Mouse (Mus musculus) C2C12 (cell line): ENCODE data around the gene Lin37.

Experiments
- CTCF ChIP-seq: IDR thresholded peaks from one replicate; pipeline ENCODE4 v1.5.1; 2011; ENCODE audit not compliant: control insufficient read depth, insufficient read depth, insufficient read length
- MAX ChIP-seq: IDR thresholded peaks from one replicate; pipeline ENCODE4 v1.6.1; 2011; ENCODE audit warnings: mild to moderate bottlenecking, control low read depth
- USF1 ChIP-seq: IDR thresholded peaks from one replicate; pipeline ENCODE4 v1.6.1; 2011; ENCODE audit warnings: low read depth, mild to moderate bottlenecking, control low read depth, moderate library complexity

DNA sequence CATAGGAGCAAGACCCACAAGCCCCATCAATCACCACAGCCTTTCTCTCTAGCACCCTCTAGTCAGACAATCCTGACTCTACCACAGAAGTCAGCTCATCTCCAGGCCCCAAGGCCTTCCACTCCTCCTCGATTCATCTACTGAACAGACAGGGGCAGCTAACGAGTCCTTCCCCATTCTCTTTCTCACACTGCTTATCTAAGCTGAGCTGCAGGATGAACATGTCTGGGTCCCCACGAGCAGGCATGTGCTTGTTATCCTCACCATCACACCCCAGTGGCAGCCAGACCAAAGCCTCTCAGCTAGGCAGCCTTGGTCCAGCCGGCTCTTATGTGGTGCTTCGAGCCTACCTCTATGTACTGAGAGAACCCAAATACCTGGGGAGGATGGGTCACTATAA is 12.8 kb upstream of the Lin37 start:
- no peak for TF ChIP-seq CTCF
- no peak for TF ChIP-seq USF1
- no peak for TF ChIP-seq MAX
